Mouse (Mus musculus): Measurements from ENCODE around the gene Rdh16. TPM values are rescaled to one million over a fixed set of nuclear protein-coding genes. Genes with fewer than 3 reads are reported as not detected.
A peak's percentile ranks its signal among the peaks of the same experiment; 100 is the strongest.
"Not testable (repeated sequence)": the region's sequence is repeated elsewhere in the genome, so short reads cannot be mapped to it uniquely, and the experiment has no call there.

The Rdh16 gene
- total RNA-seq, 2 experiments from 2014 or later: not detected

DNA sequence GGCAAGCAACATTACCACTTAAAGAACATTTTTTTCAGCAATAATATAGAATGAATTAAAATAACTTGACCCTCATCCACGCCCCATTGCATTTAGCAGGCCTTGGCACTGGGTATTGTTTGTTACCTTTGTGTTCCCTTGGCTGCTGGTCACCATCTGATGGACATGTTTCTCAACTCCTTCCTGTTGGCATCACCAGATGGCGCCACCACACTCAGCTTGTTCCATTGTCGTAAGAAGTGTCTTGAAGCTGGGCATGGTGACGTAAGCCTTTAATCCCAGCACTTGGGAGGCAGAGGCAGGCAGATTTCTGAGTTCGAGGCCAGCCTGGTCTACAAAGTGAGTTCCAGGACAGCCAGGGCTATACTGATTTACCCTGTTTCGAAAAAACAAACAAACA is 24.4 kb downstream of the Rdh16 start:
- intact Hi-C loops (cut with DNase I): no loop called here
- DNase-seq: peak in 1 of 2 experiments; percentile 7

DNA sequence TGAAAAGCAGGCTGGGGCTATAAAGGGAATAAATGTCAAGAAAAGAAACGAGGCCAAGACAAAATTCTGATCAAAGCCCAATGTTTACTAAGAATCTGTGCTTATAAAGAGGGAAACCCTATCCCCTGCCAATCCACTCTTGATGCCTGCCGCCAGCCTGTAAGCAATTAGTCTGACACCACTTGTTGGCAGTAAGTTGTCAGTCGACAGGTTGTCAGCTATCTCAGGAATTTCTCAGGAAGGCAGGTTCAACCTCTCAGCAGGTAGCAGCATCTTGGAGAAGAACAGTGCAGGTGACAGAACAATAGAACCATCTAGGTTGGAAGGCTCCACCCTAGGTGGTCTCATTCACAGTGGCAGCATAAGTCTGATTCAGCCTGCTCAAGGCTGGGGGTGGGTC is 28.2 kb downstream of the Rdh16 start:
- DNase-seq: no peak
- intact Hi-C loops (cut with DNase I): no loop called here

DNA sequence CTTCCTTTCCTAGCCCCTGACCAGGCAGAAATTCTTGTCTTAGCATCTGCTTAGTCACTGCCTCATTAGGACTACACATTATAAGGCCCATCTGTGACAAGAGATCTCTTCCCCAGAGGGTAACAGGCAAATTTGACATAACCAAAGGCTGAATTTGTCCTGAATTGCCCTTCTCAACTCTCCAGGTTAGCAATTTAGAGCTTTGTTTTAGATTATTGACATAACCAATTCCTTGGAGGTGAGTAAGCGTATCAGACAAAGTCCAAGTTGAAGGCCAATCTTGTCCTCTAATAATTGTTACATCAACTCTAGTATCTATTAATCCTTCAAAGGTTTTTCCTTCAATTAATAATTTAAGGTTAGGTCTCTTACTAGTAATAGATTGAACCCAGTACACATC is 33.2 kb downstream of the Rdh16 start:
- intact Hi-C loops (cut with DNase I); DNase-seq: not testable (repeated sequence)

DNA sequence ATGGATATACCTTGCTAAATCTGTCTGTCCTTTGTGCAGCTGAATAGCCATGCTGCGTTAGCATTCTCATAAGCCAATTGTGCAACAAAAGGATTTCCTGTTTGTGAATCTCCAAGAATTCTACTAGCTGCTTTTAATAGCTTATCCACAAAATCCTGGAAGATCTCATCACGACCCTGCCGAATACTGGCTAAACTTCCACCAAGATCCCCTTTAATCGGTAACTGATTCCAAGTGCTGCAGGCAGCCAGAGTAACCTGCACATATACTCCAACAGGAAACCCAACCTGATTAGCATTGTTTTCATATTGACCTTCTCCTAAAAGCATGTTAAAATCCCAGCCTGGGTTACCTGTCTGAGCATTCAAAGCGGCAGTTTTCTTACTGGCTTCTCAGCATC is 34.3 kb downstream of the Rdh16 start:
- no peak for DNase-seq
- intact Hi-C loops (cut with DNase I): no loop called here

DNA sequence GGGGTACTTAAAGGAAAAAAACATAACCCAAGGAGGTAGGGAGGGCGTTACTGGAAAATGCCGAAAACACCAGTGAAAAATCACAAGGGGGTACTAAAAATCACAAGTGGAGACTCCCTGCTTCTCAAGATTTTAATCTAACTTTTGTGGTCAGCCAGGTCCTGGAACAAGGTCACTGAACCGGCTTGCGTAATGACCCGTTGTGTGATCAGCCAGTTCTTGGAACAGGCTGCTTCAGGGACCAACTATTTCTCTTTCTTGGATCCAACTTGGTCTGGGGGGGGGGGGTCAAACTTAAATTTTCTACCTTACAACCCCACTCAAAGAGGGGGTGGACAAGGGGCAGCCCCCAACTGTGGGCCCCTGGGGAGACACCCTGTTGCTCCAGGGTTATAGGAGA is 36.8 kb downstream of the Rdh16 start:
- DNase-seq; intact Hi-C loops (cut with DNase I): not testable (repeated sequence)

DNA sequence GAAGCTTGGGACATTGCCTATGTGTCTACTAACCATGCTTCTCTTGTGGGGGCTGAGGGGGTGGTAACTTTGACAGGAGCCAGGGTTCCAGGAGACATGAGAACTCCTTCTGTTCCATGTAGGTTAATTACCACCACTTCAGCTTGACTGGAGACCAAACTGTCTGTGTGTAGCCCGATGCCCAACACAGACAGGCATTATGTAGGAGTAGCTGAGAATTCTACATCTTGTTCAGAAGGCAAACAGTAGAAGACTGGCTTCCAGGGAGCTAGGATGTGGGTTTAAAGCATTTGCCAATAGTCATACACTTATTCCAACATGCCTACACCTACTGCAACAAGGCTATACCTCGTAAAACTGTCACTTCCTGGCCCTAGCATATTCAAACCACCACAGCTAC is 37.6 kb downstream of the Rdh16 start:
- no peak for DNase-seq
- intact Hi-C loops (cut with DNase I): no loop called here

DNA sequence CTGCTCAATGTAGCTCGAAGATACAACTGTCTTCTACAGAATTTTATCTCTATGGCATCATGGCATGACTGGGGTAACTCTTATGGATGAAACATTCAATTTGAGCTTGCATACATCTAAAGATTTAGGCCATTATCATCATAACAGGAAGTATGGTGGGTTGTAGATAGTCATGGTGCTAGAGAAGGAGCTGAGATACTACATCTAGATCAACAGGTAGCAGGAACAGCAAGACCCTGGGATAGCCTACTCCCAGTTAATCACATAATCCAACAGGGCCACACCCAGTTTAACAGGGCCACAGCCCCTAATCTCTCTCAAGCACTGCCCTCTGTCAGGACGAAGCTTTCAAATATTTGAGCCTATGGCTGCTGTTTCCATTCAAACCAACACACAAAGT is 39.8 kb downstream of the Rdh16 start:
- intact Hi-C loops (cut with DNase I): no loop called here
- DNase-seq: no peak

DNA sequence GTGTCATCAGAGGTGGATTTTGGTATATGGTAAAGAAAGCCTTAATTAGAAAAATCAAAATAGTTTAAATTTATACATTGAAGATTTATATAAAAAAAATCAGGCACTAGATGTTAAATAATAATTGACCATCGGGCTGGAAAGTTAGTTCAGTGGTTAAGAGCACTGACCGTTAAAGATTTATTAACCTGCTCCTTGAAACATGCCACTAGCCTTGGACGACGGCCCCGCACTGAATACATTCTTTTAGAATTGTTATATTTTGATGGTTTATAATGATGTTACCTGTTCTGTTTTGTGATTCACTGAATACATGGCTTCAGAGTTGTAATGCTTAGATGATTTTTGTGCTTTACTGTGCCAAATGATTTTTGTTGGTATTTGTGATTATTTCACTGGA is 45.0 kb downstream of the Rdh16 start:
- intact Hi-C loops (cut with DNase I); DNase-seq: not testable (repeated sequence)

DNA sequence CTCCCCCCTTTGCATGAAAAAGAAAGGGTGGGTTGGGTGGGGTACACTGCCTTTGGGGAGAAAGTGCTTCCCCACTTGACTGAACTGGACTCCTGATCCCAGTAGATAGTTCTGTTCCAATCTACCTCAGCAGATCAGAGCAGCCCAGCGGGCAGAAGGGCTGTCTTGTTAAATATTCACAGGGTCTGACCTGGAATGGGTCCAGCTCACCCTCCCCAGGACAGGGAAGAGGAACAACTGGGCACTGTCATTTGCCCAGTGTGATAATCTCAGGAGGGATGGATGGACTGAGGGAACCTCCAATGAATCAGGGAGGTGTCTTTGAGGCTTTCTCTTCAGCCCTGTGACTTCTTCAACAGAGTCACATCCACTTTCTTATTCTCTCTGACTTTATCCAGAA is 47.1 kb downstream of the Rdh16 start:
- no peak for DNase-seq
- intact Hi-C loops (cut with DNase I): no loop called here

DNA sequence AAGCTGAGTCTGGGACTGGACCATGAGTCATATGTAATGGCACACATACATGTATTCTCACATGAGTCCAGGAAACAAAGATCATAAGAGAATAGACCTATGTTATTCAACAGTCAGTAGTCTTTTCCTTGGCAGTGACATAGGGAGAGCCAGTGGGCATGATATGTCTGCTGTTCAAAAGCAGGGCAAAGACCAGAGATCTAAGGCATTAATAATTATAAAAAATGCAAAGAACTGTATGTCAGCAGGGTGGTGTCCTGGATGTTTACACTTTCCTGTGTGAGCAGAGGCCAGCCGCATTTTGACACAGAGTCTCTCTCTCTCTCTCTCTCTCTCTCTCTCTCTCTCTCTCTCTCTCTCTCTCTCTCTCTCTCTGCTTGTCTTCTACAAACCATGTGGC is 48.7 kb downstream of the Rdh16 start, which contains the start of gene Rdh19:
Gene Rdh19, plus strand, starts transcription at position 301 of the 400 bp plus-strand sequence.
- no peak for DNase-seq
- intact Hi-C loops (cut with DNase I): no loop called here

DNA sequence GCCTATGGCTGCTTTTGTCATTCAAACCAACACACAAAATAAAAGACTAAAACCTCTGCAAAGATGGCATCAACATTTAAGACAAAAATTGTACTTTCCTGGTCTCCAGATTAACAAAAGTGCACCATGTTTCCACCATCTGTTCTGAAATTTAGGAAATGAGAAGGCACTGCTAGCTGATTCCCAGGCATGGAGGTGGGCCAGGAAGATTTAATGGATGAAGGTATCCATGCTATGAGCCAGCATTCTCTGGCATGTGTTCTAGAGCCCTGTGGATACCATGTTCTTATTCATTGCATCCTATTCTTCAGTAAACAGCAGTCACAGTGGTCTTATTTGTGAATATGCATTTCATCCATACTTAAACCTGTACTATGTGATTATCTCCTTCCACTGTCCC is 55.4 kb downstream of the Rdh16 start:
- DNase-seq: no peak

DNA sequence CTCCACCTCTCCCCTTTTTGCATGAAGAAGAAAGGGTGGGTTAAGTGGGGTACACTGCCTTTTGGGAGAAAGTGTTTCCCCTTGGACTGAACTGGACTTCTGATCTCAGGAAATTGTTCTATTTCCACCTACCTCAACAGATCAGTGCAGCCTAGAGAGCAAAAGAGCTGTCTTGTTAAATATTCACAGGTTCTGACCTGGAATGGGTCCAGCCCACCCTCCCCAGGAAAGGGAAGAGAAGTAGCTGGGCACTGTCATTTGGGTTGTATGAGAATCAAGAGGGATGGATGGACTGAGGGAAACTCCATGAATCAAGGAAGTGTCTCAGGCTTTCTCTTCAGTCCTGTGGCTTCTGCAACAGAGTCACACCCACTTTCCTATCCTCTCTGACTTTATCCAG is 64.0 kb downstream of the Rdh16 start:
- no peak for DNase-seq
- intact Hi-C loops (cut with DNase I): no loop called here

More for the DNA sequence above, 55.4 kb downstream of the Rdh16 start:
- intact Hi-C loops (cut with DNase I): no loop called here

DNA sequence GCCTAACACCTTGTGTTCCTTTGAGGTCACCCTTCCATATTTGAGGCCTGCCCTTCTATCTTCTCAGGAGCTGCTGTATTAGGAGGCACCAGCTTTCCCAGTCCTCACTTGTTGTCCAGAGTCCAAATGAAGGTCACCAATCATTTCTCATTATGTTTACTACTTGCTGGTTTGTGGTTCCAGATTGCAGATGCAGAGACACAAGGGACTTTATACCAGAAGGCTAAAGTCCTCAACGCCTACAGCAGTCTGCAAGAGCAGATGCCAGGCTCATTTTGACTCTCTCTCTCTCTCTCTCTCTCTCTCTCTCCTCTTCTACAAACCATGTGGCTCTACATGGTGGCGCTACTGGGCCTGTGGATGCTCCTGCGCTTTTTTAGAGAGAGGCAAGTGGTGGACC is 65.3 kb downstream of the Rdh16 start, which contains the start of gene Rdh16f2:
Gene Rdh16f2, plus strand, starts transcription at position 243 of the 400 bp plus-strand sequence.
- intact Hi-C loops (cut with DNase I): no loop called here
- no peak for DNase-seq

DNA sequence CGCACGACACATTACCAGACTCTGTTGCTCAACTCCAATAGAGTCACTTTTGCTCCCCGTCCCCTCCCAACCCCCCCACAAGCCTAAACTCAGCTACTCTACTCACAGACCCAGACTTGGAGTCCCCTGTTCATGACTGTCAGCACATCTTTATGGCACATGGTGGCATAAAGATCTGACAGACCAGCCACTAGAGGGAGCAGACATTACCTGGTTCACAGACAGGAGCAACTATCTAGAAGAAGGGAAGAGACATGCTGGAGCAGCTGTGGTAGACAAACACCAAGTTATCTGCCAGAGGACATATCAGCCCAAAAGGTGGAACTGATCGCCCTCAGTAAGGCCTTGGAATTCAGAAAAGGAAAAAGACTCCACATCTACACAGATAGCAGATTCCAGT is 71.5 kb downstream of the Rdh16 start:
- intact Hi-C loops (cut with DNase I): no loop called here
- DNase-seq: no peak

DNA sequence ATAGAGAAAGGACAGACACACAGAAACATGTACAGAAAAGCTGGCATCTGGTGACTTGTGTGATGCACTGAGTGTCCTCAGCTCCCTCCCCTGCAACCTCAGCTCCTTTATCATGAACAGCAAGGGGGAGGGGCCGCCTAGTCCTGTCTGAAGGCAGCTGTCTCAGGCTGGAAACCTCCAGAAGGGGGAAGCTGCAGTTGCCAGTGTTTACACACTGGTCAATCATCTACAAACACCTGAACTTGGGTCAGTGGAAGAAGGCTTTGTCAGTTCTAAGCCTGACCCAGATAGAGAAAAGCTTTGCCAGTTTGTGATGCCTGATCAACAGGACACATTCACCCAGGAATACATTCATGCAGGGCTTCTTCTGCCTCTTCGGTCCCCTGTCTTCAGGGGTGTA is 76.7 kb downstream of the Rdh16 start:
- DNase-seq: no peak
- intact Hi-C loops (cut with DNase I): no loop called here

DNA sequence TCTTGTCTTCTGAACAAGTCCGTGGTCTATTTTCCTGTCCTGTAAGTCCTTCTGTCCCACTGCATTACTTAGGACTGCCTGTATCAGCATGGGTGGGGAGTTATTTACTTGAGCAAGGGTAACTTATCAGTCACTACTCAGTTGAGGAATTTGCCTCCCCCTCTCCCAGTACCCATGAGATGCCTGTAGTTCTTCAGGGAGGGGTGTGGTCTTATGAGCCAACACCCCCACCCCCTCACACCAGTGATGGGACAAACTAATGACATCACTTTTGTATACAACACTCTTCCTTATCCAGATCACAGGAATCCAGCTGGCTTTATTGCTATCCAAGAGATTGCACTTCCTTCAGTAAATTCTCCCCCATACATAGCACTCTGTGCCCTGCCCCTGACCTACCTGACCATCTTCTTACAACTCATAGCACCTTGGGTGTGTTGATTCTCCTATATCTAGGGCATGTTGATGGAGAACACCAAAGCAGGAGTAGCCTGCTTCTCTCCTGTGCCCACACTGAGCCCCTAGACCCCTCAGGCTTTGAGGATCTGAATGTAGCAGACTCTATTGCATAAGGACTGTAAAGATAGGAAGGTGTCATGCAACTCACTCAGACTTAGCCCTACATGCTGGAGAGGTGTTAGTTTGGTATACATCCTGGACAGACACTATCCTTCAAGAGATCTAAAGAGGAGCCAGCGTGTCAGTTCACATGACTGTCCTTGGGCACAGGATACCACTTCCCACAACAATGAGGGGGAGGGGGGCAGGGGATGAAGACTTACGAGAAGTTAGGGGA is 77.5 kb downstream of the Rdh16 start:
- DNase-seq: no peak
- intact Hi-C loops (cut with DNase I): no loop called here

DNA sequence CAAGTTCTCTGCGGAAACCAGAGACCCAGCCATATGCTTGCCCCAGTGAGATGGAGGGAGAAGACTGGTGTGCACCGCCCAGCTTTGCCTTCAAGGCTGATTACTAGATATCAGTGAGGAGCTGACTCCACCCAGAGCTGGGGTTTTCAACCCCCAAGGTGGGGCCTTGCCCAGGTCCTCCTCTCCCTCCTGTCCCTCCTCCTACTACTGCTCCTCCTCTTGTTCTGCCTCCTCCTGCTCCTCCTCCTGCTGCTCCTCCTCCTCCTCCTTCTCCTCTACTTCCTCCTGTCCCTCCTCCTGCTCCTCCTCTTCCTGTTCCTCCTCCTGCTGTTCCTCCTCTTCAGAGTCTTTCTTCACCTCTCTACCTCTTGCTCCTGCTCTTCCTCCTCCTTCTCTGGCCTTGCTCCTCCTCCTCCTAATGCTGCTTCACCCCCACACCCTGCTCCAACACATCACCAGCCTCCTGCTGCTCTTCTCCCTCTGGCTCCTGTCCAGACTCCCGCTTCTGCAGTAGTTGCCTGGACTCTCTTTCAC is 78.3 kb downstream of the Rdh16 start:
- no peak for DNase-seq

DNA sequence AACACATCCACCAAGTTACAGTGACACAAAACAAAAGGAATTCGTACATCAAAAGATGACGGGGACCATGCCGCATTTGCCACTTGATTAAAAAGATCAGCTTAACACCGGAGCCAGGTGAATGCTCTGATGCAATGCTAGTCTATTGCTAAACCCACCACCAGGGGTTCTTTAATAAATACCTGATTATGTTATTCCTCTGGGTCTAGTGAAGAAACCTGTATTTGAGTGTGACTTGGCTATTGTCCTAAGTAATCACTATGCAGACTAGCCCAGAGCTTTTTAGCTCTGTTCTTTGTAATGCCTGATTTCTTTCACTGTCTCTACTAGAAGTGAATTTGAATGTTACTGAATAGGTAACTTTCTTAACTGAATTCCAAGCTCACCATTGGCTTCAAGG is 80.1 kb downstream of the Rdh16 start:
- no peak for DNase-seq
- intact Hi-C loops (cut with DNase I): no loop called here

More for the DNA sequence above, 78.3 kb downstream of the Rdh16 start:
- intact Hi-C loops (cut with DNase I): no loop called here

DNA sequence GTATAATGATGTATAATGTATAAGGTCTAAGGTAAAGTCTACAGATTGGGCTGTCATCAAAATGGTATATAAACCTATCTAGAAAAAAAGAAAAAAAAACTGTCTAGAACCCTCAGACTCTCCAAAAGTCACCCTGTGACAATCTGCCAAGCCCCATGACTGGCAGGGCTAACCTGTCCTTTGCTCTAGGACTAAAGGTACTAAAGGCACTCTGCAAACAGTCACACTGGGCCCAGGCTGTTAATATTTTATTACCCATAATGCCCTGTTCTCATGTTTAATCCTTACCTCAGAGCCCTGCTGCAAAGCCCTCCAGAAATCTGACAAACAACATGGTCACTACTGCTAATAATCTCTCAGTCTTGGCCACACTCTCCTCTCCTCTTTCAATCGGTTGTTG is 85.6 kb downstream of the Rdh16 start:
- intact Hi-C loops (cut with DNase I): no loop called here
- no peak for DNase-seq

DNA sequence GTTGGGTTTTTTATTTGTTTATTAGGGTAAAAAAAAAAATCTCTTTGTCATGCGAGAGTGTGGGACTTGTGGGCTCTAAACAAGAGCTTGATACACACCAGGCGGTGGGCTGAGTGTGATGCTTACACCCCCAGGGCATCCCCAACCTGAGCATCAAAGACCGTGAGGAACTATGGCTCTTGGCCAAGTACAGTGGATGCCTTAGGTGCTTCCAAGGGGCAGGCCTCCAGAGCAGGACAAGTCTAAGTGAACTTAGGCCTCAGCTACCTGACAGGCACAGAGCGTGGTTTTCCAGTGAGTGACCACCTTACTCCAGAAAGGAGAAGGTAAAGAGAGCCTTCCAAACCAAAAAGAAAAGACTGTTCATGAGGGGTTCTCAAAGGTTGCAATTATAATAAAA is 86.0 kb downstream of the Rdh16 start:
- intact Hi-C loops (cut with DNase I): no loop called here
- no peak for DNase-seq

DNA sequence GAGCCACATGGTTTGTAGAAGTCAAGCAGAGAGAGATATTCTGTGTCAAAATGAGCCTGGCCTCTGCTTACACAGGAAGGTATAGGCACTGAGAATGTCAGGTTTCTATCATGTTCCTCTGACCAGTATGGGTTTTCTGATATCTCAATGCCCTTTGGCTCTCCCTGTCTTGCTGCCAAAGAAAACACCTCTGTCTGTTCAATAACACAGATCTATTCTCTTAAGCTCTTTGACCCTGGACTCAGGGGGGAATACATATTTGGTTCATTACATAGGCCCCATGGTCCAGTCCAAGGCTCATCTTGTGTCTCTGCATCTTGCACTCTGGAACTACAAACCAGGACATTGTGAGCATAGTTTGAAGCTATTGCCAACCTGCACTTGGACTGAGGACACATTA is 87.7 kb downstream of the Rdh16 start, which contains the start of gene Rdh7:
Gene Rdh7, minus strand, starts transcription at position 213 of the 400 bp plus-strand sequence.
- intact Hi-C loops (cut with DNase I): no loop called here
- no peak for DNase-seq

DNA sequence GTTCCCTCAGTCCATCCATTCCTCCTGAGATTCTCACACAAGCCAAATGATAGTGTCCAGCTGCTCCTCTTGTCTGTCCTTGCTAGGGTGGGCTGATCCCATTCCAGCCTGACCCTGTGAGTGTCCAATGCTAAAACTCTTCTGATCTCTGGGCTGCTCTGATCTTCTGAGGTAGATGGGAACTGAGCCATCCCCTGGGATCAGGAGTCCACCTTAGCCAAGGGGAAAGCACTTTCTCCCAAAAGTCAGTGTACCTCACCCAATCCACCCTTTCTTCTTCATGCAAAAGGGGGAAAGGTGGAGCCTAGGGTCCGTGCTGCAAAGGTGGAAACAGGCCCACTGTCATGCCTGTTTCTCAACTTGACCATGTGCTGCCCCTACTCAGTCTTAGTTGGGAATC is 90.5 kb downstream of the Rdh16 start:
- no peak for DNase-seq
- intact Hi-C loops (cut with DNase I): no loop called here
